Mouse (Mus musculus) heart, embryonic 12.5 days (tissue): Measurements from ENCODE around the gene Dtnb. TPM values are rescaled to one million over a fixed set of nuclear protein-coding genes. Genes with fewer than 3 reads are reported as not detected.

Experiments used
- ATAC-seq: fragments of 200-750 bp; cut with Nextera tagmentation; 2 replicates; pipeline ENCODE4 v1.8.0; 2017; ENCODE audit warnings: moderate TSS enrichment, moderate library complexity; ENCODE audit not compliant: insufficient number of reproducible peaks, low FRiP score
- H3K27ac ChIP-seq: fragments of 300-500 bp; sonication (generic); 2 replicates; pipeline ENCODE4 v1.5.1; 2016; ENCODE audit warnings: mild to moderate bottlenecking, moderate library complexity; ENCODE audit not compliant: poor library complexity, severe bottlenecking
- H3K27me3 ChIP-seq: fragments of 300-500 bp; sonication (generic); replicated peaks from 2 replicates; pipeline ENCODE4 v1.6.1; 2016; ENCODE audit warnings: mild to moderate bottlenecking, moderate library complexity
- H3K36me3 ChIP-seq: fragments of 300-500 bp; sonication (generic); 2 replicates; pipeline ENCODE4 v1.6.1; 2016; ENCODE audit warnings: mild to moderate bottlenecking, moderate library complexity
- H3K4me1 ChIP-seq: fragments of 300-500 bp; sonication (generic); replicated peaks from 2 replicates; pipeline ENCODE4 v1.6.1; 2016; ENCODE audit warnings: mild to moderate bottlenecking
- H3K4me2 ChIP-seq: fragments of 300-500 bp; sonication (generic); 2 replicates; pipeline ENCODE4 v1.6.1; 2016; ENCODE audit warnings: mild to moderate bottlenecking, moderate library complexity
- H3K4me3 ChIP-seq: fragments of 300-500 bp; sonication (generic); 2 replicates; pipeline ENCODE4 v1.5.1; 2016; ENCODE audit warnings: mild to moderate bottlenecking
- H3K9ac ChIP-seq: fragments of 300-500 bp; sonication (generic); 2 replicates; pipeline ENCODE4 v1.6.1; 2016; ENCODE audit warnings: mild to moderate bottlenecking, moderate library complexity
- H3K9me3 ChIP-seq: fragments of 300-500 bp; sonication (generic); replicated peaks from 2 replicates; pipeline ENCODE4 v1.6.1; 2016; ENCODE audit warnings: mild to moderate bottlenecking, moderate library complexity
- WGBS: fragments of 180-500 bp; shearing (Covaris S2); methylation state at CpG from one replicate; pipeline ENCODE4 v1.1.7; 2016; 5-methylcytosine and 5-hydroxymethylcytosine counted together
- polyA plus RNA-seq: library from polyadenylated mRNA; unstranded; fragments of >200 nt; fragmentation: Nextera tagmentation; extraction: Ambion mirVana; gene quantifications from 2 replicates; pipeline ENCODE4 v1.2.1, GENCODE M21; 2016

Gene Dtnb
- polyA plus RNA-seq, 1 experiment from 2014 or later: 20.5 TPM

GRCm38 (mm10) chr12:3777682-3778081 lies 205.5 kb downstream of the Dtnb start:
- no peaks in the 10 kb centered on the region for H3K27me3 ChIP-seq
- H3K27ac ChIP-seq: no peak overlapping the region
- no peaks in the 10 kb centered on the region for H3K9me3 ChIP-seq
- H3K4me2 ChIP-seq: no peak overlapping the region
- 89% methylated on average over 5 of the region's 5 CpGs for WGBS
- no peaks in the 10 kb centered on the region for H3K36me3 ChIP-seq
- H3K9ac ChIP-seq: no peak overlapping the region
- H3K4me1 ChIP-seq: peaks cover 36% of the 10 kb centered on the region
- no peak overlapping the region for H3K4me3 ChIP-seq
- no peak for ATAC-seq

DNA sequence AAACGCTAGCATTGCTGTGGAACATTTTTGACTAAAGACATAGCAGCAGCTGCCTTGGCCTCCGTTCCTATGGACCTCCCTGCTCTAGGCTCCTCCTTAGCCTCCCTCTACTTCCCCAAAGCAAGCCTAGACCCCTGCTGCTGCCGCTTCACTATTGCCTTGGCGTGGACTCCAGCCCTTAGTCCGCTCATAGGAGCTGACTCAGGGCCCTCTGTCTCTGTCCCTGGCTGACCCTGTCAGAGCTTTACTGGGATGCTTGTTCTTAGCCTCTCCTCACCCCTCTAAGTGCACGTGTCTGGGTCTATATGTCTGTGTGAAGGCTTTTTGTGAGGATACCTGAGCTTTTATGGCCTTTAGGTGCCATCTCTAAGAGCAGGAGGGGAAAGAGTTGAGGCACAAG lies 206.1 kb downstream of the Dtnb start:
- Histone ChIP-seq H3K9me3 (no peaks in the 10 kb centered on the region), H3K27ac (no peak overlapping the region), H3K4me1 (peaks cover 42% of the 10 kb centered on the region), H3K9ac (no peak overlapping the region), H3K27me3 (no peaks in the 10 kb centered on the region), H3K4me3 (no peak overlapping the region), H3K36me3 (no peaks in the 10 kb centered on the region), H3K4me2 (no peak overlapping the region)
- 87% methylated on average over 6 of the region's 6 CpGs for WGBS
- ATAC-seq: no peak

- H3K4me2 ChIP-seq: no peak overlapping the region
- no peak overlapping the region for H3K9ac ChIP-seq
- H3K4me3 ChIP-seq: no peak overlapping the region
- ATAC-seq: no peak
- H3K27ac ChIP-seq: peak overlapping the region; percentile 54; the same call in 1 of the 2 replicates
- no peaks in the 10 kb centered on the region for H3K36me3 ChIP-seq
- no peaks in the 10 kb centered on the region for H3K9me3 ChIP-seq
- H3K27me3 ChIP-seq: no peaks in the 10 kb centered on the region
- H3K4me1 ChIP-seq: peaks cover 52% of the 10 kb centered on the region
- WGBS: 50% methylated on average over 2 of the region's 2 CpGs
Observed at GRCm38 (mm10) chr12:3779639-3780038, 207.5 kb downstream of the Dtnb start.

GRCm38 (mm10) chr12:3780405-3780891 lies 208.3 kb downstream of the Dtnb start:
- Histone ChIP-seq H3K9ac (no peak overlapping the region), H3K27me3 (no peaks in the 10 kb centered on the region), H3K36me3 (no peaks in the 10 kb centered on the region), H3K27ac (peak overlapping the region; percentile 97), H3K4me1 (peaks cover 60% of the 10 kb centered on the region), H3K4me3 (no peak overlapping the region), H3K4me2 (0 out of 2 replicates have a peak overlapping the region, but pooled peaks have one; percentile 4), H3K9me3 (no peaks in the 10 kb centered on the region)
- ATAC-seq: peak; percentile 60
- 18% methylated on average over 8 of the region's 8 CpGs for WGBS

GRCm38 (mm10) chr12:3780931-3781471 lies 208.8 kb downstream of the Dtnb start:
- H3K4me1 ChIP-seq: peaks cover 61% of the 10 kb centered on the region
- no peak overlapping the region for H3K4me3 ChIP-seq
- 20% methylated on average over 7 of the region's 7 CpGs for WGBS
- H3K27ac ChIP-seq: peak overlapping the region; percentile 97
- H3K4me2 ChIP-seq: peak overlapping the region; percentile 46
- H3K9me3 ChIP-seq: no peaks in the 10 kb centered on the region
- ATAC-seq: peak; percentile 77
- no peak overlapping the region for H3K9ac ChIP-seq
- no peaks in the 10 kb centered on the region for H3K36me3 ChIP-seq
- H3K27me3 ChIP-seq: no peaks in the 10 kb centered on the region

GRCm38 (mm10) chr12:3781482-3781881 lies 209.3 kb downstream of the Dtnb start:
- no peaks in the 10 kb centered on the region for H3K27me3 ChIP-seq
- H3K9me3 ChIP-seq: no peaks in the 10 kb centered on the region
- 2% methylated on average over 8 of the region's 8 CpGs for WGBS
- H3K9ac ChIP-seq: no peak overlapping the region
- H3K4me3 ChIP-seq: no peak overlapping the region
- peak; percentile 86 for ATAC-seq
- H3K27ac ChIP-seq: peak overlapping the region; percentile 97
- H3K4me1 ChIP-seq: peaks cover 61% of the 10 kb centered on the region
- no peaks in the 10 kb centered on the region for H3K36me3 ChIP-seq
- H3K4me2 ChIP-seq: peak overlapping the region; percentile 46

GRCm38 (mm10) chr12:3783196-3783825 lies 211.1 kb downstream of the Dtnb start:
- Histone ChIP-seq H3K27me3 (no peaks in the 10 kb centered on the region), H3K36me3 (no peaks in the 10 kb centered on the region), H3K9me3 (no peaks in the 10 kb centered on the region), H3K4me2 (no peak overlapping the region), H3K9ac (no peak overlapping the region), H3K4me1 (peaks cover 79% of the 10 kb centered on the region), H3K4me3 (no peak overlapping the region), H3K27ac (no peak overlapping the region)
- 63% methylated on average over 3 of the region's 3 CpGs for WGBS
- no peak for ATAC-seq

DNA sequence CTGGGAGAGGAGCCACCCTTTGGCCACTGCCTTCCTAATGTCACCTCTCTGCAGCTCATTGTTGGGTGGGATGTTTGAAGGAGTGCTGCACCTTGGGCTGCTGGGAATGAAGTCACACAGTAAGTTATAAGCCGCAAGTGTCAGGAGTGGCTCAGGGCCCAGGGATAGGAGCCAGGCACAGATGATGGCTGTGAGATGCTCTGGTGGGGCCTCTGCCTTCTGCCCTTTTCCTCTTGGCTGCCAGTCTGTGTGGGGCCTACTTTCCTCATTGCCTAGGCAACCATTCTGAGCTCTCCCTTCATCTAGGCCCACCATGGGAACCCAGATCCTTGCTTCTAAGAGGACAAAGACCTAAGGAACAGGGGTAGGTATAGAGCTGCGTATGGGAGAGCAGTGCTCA lies 212.1 kb downstream of the Dtnb start:
- Histone ChIP-seq H3K27ac (no peak overlapping the region; the same call in 1 of the 2 replicates), H3K36me3 (no peaks in the 10 kb centered on the region), H3K4me3 (no peak overlapping the region), H3K4me1 (peaks cover 83% of the 10 kb centered on the region), H3K9me3 (no peaks in the 10 kb centered on the region), H3K27me3 (no peaks in the 10 kb centered on the region), H3K9ac (no peak overlapping the region), H3K4me2 (no peak overlapping the region)
- ATAC-seq: no peak
- 81% methylated on average over 2 of the region's 2 CpGs for WGBS

DNA sequence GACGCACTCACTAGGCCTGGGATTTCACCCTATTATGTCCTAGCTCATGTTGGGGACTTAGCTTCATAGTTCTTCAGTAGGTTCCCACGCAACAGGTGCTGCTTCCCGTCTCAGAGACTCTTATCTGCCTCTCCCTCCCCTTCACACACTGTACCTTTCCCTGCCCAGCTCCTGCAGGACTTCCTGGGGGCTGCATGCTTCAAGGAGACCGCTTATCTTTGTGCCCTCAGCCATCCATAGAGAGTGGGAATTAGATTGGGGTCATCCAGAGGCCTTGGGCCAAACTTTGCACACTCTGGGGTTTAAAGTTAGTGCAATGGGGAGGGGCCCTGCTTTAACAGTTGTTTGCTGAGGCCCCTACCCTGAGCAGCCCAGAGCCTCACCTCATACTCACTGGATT lies 212.5 kb downstream of the Dtnb start:
- no peak overlapping the region for H3K4me3 ChIP-seq
- H3K9ac ChIP-seq: no peak overlapping the region
- no peak overlapping the region for H3K4me2 ChIP-seq
- H3K27me3 ChIP-seq: no peaks in the 10 kb centered on the region
- peaks cover 78% of the 10 kb centered on the region for H3K4me1 ChIP-seq
- ATAC-seq: no peak
- WGBS: 55% methylated on average over 4 of the region's 4 CpGs
- H3K9me3 ChIP-seq: no peaks in the 10 kb centered on the region
- no peak overlapping the region; the same call in 1 of the 2 replicates for H3K27ac ChIP-seq
- no peaks in the 10 kb centered on the region for H3K36me3 ChIP-seq

GRCm38 (mm10) chr12:3787041-3787440 lies 214.9 kb downstream of the Dtnb start:
- Histone ChIP-seq H3K4me3 (no peak overlapping the region), H3K36me3 (no peaks in the 10 kb centered on the region), H3K4me2 (no peak overlapping the region), H3K9me3 (no peaks in the 10 kb centered on the region), H3K4me1 (peaks cover 58% of the 10 kb centered on the region), H3K27me3 (no peaks in the 10 kb centered on the region), H3K27ac (no peak overlapping the region), H3K9ac (0 out of 2 replicates have a peak overlapping the region, but pooled peaks have one; percentile 16)
- no peak for ATAC-seq
- 37% methylated on average over 3 of the region's 3 CpGs for WGBS

DNA sequence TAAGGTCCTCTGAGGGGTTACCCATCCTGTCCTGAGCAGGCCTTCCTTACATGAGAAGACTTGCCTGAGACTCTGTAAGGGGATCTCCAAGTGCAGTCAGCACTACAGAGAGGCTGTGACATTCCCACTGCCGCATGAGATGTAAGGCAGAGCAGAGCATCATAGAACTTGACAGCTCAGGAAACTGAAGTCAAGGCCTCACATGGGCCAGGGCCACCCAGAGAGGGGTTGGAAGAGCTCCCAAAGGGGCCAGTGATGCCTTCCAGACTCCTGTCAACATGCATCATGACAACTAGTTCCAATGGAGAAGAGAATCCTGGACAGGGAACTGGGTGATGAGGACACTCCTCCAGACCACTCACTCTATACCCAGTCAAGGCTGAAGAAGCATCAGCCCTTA lies 215.4 kb downstream of the Dtnb start:
- Histone ChIP-seq H3K9me3 (no peaks in the 10 kb centered on the region), H3K4me2 (no peak overlapping the region), H3K36me3 (no peaks in the 10 kb centered on the region), H3K4me1 (peaks cover 53% of the 10 kb centered on the region), H3K9ac (peak overlapping the region; percentile 35; the same call in 1 of the 2 replicates), H3K27ac (no peak overlapping the region), H3K4me3 (no peak overlapping the region), H3K27me3 (no peaks in the 10 kb centered on the region)
- 23% methylated on average over 1 of the region's 1 CpGs for WGBS
- ATAC-seq: 0 out of 2 replicates have a peak, but pooled peaks have one; percentile 46
